Mouse (Mus musculus): Measurements from ENCODE around the gene Hoxd4.

Hoxd4 gene

DNA sequence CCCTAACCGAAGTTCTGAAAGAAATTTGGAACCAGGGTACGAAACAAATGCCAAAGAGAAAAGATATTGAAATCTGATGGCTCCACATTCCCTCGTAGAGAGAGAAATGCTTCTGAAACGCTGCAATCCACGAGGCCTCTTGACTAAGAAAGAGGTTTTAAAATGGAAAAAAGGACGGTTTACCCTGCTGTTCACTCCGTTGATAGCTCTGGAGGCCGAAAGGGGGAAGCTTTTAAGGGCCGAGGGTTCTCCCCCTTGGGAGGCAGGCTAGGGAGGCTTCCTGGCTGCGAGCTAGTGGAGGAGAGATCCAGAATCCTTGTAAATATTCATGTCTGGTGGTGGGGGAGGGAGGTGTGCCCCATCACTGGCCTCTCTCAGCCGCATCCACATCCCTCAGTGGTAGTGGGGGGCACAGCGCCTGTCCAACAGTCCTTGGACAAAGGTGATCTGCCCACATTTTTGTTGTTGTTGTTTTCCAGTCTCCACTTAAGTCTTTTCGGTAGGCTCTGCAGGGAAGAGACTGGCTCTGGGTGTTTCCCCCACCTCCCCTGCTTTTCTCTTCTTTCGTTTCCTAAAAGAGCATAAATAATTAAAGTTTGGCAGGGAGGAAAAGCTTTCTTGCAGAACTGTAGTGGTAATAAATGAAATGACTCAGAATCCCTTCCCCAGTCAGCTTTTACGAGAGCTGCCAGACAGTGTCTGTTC is 32.7 kb upstream of the Hoxd4 start, which contains the start of gene Hoxd11:
Gene Hoxd11, plus strand, starts transcription at position 667 of the 705 bp plus-strand sequence.
- DNase-seq (ENCODE audit: extremely low read depth, low read depth), result no peak

DNA sequence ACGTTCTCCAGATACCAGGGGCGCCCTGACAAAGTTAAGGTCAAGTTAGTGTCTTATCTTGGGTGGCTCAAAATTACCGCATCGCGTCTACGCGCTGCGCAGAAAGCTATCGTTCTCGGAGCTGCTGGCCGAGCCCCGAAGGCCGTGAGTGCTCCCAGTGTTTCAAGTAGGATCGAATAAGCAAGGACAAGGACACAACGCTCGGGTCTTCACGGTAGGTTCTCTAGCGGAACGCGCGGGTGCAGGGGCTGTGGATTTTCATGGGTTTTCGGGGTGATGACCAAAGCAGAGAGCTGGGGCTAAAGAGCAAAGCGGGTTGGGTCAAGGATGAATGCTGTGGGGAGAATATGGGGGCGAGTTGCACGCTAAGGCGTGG is 32.1 kb upstream of the Hoxd4 start:
- DNase-seq (ENCODE audit: extremely low read depth, low read depth), result no peak

DNA sequence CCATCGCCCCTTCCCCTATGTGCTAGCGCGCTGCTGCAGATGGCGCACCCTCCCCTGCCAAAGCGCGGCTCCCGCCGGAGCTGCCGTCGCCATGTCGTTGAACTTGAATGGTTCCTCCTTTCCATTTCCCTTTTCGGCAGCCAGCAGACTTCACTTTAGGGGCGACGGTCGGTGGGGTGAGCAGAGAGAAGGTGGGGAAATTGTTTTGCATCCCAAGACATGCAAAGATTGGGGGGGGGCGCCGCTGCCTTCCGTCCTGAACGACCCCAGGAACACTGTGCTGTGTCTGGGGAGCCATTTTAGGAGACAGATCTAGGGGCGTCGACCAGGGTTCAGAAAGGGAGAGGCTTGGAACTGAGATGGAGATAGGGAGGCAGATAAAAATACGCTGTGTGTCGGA is 31.7 kb upstream of the Hoxd4 start:
- DNase-seq (ENCODE audit: extremely low read depth, low read depth), result no peak

DNA sequence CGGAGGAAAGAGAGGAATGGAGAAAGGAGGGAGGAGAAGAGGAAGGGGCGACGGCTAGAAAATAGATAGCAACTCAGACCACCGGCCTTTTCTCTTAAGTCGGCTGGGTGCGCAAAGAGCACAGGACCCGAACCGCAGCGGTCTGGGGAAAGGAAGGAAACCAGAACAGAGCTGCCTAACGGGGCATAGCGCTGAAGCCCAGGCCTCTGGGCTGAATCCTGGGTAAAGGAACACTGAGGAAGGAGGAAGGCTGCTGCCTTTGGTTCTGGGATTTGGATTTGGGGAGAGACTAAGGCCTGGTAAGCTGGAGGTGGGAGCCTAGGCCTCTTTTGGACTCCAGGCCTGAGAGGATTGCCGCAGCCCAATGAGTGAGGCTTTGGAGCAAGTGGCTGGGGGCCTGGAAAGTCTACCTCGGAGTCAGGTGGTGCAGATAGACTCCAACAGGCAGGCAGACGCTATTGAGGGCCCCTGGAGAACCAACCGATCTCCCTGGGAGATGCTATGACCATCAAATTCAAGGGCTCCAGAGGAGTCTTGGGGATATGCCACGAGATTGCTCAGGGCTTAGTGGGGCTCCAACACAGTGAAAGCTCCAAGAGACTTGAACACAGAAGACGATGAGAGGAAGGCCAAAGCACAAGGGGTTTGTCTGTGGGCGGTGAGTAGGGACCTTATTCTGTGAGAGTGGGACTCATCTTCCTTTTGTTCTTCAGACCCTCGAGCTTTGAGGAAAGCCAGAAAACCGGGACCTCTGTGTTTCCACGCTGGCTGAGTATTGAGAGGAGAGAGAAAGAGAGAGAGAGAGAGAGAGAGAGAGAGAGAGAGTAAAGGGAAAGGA is 30.9 kb upstream of the Hoxd4 start:
- DNase-seq (ENCODE audit: extremely low read depth, low read depth), result no peak

DNA sequence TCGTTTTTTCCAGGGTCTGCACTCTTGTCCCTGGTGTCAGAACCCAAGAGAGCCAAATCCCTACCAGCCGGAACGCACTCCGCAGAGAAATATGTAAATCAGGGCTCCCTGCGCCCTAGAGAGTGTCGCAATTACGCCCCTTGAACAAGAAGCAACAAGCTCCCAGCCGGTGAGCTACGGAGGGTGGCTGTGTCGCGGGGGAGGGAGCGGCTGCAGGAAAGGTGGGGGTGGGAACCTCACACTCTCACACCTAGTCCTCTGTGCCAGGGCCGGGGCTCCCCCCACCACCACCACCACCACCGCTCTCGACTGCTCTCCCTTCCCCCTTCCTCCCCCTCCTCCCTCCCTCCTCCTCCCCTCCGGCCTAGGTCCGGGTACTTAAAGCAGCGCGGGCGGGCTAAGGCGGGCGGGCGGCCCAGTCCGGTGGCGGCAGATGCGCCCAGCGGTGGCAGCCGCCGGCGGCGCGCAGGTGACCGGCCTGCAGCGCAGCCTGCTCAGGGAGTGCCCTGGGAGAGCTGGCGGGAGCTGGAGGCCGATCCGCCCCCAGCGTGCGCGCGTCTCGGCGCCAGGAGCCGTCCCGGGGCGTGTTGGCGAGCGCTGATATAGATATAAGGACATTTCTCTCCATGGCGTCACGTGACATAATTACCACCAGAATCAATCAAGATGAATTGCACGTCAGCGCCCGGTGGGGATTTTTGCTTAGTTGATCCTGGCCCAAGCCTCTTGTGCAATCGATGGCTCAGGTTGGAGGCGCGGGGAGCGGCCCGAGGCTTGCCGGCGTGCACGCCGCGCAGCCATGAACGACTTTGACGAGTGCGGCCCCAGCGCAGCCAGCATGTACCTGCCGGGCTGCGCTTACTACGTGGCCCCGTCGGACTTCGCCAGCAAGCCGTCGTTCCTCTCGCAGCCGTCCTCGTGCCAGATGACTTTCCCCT is 29.9 kb upstream of the Hoxd4 start:
- DNase-seq (ENCODE audit: extremely low read depth, low read depth), result no peak

DNA sequence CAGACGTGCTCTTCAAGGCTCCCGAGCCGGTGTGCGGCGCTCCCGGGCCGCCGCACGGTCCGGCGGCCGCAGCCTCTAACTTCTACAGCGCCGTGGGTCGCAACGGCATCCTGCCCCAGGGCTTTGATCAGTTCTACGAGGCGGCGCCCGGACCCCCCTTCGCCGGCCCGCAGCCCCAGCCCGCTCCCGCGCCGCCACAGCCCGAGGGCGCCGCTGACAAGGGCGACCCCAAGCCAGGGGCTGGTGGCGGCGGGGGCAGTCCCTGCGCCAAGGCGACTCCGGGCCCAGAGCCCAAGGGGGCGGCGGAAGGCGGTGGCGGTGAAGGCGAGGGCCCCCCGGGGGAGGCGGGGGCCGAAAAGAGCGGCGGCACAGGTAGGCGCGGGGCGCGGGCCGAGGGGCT is 28.9 kb upstream of the Hoxd4 start:
- no peak for DNase-seq (ENCODE audit: extremely low read depth, low read depth)

DNA sequence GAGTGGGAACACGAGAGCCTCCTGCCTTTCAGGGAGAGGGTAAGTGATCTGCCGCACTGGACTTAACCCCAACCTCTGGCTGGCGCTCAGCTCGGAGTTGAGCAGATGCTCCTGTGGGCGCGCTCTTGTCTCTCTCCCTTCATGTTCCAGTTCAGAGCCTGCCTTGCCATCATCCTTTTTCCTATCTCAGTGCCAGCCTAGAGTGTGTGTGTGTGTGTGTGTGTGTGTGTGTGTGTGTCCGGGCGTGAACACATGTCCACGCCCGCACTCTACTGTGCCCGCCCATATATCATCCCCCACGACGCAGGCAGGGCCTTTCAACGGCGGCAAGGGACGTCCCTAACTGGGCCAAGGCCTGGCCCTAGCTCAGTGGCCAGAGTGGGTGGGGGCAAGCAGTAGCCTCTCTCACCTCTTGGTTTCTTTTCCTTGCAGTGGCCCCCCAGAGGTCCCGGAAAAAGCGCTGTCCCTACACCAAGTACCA is 28.2 kb upstream of the Hoxd4 start:
- no peak for DNase-seq (ENCODE audit: extremely low read depth, low read depth)

DNA sequence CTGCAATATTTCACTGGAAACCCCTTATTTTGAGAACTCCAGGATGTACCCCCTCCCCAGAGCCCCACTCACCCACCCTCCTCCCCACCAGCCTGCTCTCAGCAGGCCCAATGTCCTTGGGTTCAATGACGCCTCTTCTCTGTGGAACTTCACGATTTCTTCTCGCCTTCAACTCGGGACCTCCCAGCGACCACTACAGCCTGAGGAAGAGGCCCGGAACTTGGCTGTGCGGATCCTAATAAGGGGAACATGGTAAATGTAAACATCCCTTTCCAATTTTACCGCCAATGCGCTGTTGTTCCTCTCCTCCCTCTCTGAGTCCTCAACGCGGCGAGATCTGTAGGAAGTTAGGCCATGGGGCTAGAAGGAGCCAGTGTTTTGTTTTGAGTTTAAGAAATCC is 27.6 kb upstream of the Hoxd4 start:
- no peak for DNase-seq (ENCODE audit: extremely low read depth, low read depth)

DNA sequence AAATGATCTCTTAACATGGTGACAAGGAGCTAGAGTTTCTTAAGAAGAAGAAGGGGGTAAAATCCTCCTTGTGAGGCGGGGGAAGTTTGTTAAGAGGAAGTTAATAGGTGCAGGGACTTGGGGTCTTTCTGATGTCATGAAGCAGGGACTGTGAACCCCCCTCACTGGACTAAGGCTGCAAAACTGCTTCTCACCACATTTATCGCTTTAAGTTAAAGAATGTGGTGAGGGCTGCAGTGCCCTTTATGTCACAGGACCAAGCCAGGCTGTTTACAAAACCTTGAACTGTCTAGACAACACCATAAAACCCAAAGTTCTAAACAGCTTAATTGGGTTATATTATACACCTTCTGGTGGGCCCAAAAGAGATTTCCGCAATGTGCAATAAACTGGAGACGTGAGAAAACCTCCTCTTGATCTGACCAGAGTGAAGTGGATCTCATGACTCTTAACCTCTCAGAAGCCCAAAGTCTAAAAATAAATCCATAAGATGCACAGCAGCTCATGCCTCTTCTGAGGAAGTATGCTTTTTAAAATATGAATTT is 26.6 kb upstream of the Hoxd4 start:
- no peak for DNase-seq (ENCODE audit: extremely low read depth, low read depth)

DNA sequence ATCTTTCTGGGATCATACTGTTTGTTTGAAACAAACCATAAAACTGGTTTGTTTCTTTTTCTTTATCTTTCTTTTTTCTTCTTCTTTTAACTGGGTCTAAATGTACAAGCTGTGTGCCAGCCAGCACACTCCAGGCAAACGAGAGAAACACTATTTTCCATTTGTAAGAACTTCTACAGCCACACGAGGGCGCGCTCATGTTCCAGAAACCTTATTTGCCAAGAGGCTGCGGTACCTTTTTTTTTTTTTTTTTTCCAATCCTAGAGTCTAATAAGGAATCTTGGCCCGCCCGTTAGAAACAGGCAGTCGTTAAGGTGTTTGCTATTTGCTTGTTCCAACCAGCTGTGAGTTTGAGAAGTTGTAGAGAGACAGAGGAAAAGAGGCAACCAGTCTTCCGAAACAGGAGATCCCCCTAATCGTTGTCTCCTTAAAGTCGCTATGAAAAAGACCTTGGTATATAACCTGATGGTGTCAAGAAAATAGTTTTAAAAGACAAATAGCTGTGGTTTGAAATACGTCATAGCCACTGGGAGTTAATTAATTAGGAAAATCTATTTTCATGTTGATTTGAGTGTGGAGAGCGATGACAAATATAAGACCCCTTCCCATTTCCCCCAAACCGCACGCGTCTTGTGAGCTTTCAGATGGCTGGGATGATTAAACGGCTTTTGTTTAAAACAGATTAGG is 25.3 kb upstream of the Hoxd4 start:
- DNase-seq (ENCODE audit: extremely low read depth, low read depth), result no peak

DNA sequence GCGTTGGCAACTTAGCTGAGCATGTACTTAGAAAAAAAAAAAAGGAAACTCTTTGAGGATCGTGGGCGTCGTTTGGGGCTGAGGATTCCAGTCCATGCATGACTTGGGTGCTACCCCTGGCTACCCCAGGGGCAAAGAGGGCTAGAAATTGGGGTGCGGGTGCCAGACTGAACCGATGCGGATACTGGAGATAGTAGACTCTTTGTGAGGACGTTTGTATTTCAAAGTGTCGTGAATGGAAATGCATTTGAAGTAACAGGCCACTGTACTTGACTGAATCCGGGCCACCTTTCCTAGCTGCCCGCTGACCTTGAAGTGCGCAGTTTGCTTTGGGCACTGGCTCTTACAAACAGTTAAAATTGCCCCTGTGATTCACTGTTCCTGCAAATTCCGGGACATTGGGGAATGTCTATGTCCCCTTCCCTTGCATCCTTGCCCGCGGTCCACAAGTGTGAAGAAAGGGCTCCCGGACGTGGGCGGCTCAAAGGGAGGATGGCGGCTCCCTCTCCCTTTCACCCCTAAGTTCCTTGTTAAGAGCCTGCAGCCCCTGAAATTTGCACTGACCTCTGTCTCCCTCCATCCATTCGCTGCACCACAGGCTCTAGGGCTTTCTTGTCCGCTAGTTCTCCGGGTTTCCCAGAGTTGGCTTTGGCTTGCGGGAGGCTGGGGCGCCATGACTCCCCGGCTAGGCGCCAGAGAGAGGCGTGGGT is 24.6 kb upstream of the Hoxd4 start:
- no peak for DNase-seq (ENCODE audit: extremely low read depth, low read depth)

DNA sequence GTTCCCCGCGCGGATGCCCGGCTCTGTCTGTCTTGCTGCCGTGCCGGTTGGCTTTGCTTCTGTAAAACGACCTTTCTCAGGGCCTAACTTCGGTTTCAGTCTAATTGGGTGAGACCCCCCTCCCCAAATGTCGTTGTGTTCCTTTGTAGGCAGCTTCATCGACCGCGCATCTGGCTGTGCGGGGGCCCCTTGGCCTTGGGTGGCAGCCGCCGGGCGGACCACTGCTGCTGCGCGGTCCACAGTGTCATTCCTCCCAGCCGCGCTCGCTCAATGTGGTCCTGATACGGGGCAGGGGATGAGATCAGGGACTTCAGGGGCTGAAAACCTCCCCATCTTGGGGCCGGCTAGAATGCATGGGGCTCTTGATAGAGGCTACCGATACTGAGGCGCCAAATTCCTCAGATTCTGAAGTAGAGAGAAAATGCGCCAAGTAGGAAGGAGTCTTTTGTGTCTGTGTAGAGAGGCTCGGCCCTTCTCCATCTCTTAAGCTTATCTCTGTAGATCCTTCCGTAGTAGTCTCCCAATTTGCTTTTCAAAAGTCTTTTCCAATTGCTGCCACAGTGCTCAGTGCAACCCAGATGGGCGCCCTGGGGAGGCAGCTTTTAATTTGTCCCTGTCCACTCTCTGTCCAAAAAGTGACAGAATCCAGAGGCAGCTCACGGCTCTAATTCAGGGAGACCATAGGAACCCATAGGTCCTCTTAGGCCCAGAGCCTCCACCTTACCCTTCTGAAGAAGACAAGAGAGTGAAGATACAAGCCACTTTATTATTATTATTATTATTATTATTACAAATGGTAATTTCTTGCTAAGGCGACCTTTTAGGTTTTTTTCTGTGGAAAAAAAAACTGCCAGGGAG is 23.8 kb upstream of the Hoxd4 start:
- DNase-seq (ENCODE audit: extremely low read depth, low read depth), result no peak

DNA sequence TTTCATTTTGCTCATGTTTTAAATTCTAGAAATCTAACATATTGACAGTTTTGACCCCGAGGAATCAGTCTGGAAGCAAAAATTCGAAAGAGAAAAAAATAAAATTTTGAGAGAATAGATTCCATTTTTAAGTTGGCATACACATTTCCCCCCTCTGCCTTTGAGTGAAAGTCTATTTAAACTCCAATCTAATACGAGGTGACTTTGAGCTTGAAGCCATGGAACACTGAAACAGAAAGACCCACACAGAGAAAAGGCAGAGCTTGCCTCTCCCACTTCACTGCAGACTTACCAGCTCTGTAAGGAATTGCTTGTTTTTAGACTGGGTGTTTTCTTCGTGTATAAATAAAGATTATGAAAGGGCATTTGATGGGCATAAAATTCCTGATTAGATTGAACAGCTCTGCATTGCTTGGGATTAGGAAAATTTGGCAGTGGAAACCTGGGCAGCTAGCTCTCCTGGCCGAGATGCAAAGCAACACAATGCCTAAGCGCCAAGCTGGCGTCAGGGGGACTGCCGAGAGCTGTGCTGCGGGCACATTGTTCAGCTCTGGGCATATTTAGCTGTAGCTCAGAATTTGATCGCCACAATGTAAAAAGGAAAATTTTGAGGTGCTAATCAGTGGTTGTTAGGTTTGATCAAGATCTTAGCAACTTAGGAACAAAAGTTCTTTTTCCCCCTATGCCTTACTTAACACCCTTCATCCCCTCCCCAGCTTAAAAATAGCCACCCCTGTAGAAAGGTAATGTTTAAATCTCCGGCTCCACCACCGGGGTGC is 22.7 kb upstream of the Hoxd4 start:
- DNase-seq (ENCODE audit: extremely low read depth, low read depth), result no peak

DNA sequence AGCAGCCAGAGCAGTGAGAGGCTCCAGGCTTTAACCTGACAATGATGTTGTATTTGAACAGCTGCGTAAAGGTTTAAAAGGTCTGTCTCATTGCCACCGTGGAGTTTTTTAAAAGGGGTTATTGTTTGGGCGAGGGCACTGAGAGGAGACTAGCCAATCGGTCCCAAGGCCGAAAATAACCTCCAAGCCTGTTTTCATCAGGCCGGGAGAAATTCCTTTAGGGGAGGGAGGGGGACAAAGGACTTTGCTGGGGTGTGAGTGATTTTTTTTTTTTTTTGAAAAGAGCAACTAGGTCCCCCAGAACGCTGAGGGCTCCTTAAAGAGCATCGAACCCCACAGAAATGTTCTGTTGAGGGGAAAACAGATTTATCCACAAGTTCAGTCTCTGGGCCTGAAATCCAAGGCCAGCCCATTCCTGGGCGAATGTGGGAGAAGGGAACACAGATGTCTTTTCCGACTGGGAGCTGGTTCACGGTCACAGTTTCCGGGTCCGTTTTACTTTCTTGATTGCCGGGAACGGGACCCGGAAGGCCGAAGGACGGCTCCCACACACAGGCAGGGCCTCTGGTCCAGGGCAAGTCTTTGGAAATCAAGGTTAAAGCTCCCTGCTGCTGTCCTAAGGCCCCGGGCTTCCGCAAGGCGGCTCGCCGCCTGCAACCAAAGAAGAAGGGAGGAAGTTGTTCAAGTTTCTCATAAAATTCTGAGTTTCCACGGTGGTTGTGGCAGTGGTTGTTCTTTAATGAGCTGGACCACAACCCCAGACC is 22.0 kb upstream of the Hoxd4 start:
- DNase-seq (ENCODE audit: extremely low read depth, low read depth), result no peak

DNA sequence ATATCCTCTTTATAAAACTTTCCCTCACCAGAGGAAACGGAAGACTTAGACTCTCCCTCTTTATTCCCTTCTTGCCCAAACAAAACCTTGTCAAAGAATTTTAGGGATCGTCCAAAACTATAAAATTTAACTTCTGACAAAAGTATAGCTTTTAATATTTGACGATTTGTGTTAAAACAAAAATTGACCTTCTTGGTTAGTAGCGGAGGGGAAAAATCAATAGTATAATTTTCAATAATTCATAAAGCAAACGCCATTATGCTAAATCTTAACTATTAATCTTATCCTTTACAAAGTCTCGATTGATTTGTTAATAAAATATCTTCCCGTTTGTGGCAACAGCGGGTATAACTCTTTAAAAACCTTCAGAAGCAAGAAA is 21.4 kb upstream of the Hoxd4 start:
- no peak for DNase-seq (ENCODE audit: extremely low read depth, low read depth)

DNA sequence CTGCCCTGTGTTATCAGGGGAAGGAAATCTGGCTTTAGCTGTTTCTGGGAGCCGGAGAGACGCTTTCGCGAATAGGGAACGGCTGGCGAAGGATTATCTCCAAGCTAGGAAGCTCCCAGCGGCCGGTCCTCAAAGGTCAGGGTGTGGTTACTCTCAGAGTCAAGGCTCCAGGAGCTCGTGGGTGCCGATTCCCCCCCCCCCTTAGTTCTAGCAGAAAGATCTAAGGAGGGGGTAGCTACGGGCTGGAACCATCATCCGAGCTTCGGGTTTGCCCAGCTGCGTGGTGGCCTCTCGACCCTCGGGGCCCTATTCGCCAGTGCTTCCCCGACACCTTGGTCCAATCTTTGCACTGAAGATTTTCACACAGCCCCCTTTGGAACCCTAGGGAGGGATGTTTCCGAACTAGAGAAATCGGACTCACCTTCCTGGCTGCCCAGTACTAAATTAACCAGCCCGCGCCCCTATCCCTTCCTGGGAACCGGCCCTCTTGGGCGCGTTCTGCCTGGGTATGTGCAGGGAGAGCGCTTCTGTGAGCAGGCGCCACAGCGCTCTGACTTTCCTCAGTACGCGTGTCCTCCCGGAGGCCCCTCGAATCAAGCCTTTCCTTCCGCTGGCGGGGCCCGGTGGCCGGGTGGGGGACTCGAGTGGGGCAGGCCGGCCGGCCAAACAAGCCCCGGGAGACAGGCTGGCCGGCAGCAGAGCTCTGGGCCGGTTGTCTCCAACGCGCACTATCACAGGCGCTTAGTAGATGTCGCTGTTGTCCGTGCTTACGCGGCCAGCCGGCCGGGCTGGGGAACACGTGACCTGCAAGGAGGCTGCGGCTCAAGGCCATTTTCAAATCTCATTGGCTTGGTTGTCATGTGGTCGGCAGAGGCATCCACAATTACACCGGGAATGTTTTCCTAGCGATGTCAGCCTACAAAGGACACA is 20.4 kb upstream of the Hoxd4 start, which contains the start of gene Hoxd10:
Gene Hoxd10, plus strand, starts transcription at position 903 of the 930 bp plus-strand sequence.
- no peak for DNase-seq (ENCODE audit: extremely low read depth, low read depth)
